Mouse (Mus musculus) macrophage (primary cell): ENCODE measurements around the gene Cenpp. TPM values are rescaled to one million over a fixed set of nuclear protein-coding genes. Genes with fewer than 3 reads are reported as not detected.

ENCODE experiments used
- H3K27ac ChIP-seq: fragments of 350-480 bp; formaldehyde crosslinking; 2 replicates; pipeline ENCODE4 v1.9.0; 2021
- H3K36me3 ChIP-seq: fragments of 350-480 bp; formaldehyde crosslinking; 2 replicates; pipeline ENCODE4 v1.9.0; 2021; ENCODE audit errors: inconsistent target
- H3K4me3 ChIP-seq: fragments of 350-480 bp; formaldehyde crosslinking; 2 replicates; pipeline ENCODE4 v1.9.0; 2021; ENCODE audit errors: inconsistent target
- H3K79me2 ChIP-seq: fragments of 350-480 bp; formaldehyde crosslinking; 2 replicates; pipeline ENCODE4 v1.9.0; 2021; ENCODE audit errors: inconsistent target
- WGBS: methylation state at CpG from one replicate; pipeline ENCODE4 v1.1.7; 2026; ENCODE audit warnings: inconsistent platforms; ENCODE audit not compliant: missing documents; 5-methylcytosine and 5-hydroxymethylcytosine counted together
- polyA plus RNA-seq: library from polyadenylated mRNA; stranded (reverse); fragments of 250-400 nt; gene quantifications from 3 replicates; pipeline ENCODE4 v1.2.4, GENCODE M21; 2018; ENCODE audit warnings: inconsistent platforms

Gene Cenpp
- polyA plus RNA-seq, 1 experiment from 2014 or later = 3.3 TPM

GRCm38 (mm10) chr13:49526235-49526634, 126.3 kb downstream of the Cenpp start:
- Histone ChIP-seq H3K79me2 (no peaks in the 10 kb centered on the region), H3K4me3 (no peak overlapping the region), H3K36me3 (no peaks in the 10 kb centered on the region), H3K27ac (no peak overlapping the region)
- WGBS = 94% methylated on average over 2 of the region's 2 CpGs

GRCm38 (mm10) chr13:49518761-49519160, 133.8 kb downstream of the Cenpp start:
- Histone ChIP-seq H3K36me3 (no peaks in the 10 kb centered on the region), H3K4me3 (no peak overlapping the region), H3K79me2 (no peaks in the 10 kb centered on the region), H3K27ac (no peak overlapping the region)
- WGBS = 38% methylated on average over 2 of the region's 2 CpGs

GRCm38 (mm10) chr13:49507176-49507575, 145.4 kb downstream of the Cenpp start:
- no peaks in the 10 kb centered on the region for H3K79me2 ChIP-seq
- no peak overlapping the region for H3K4me3 ChIP-seq
- no peaks in the 10 kb centered on the region for H3K36me3 ChIP-seq
- H3K27ac ChIP-seq = no peak overlapping the region
- 91% methylated on average over 3 of the region's 3 CpGs for WGBS

- 95% methylated on average over 4 of the region's 4 CpGs for WGBS
- H3K4me3 ChIP-seq = no peak overlapping the region
- no peaks in the 10 kb centered on the region for H3K36me3 ChIP-seq
- H3K79me2 ChIP-seq = no peaks in the 10 kb centered on the region
- H3K27ac ChIP-seq = no peak overlapping the region
Measured at GRCm38 (mm10) chr13:49505776-49506175, 146.8 kb downstream of the Cenpp start.

- Histone ChIP-seq H3K4me3 (no peak within 1 kb of the TSS), H3K79me2 (no peaks in the 10 kb centered on the region), H3K36me3 (no peaks in the 10 kb centered on the region), H3K27ac (no peak within 1 kb of the TSS)
- 25% methylated on average over 4 of the region's 4 CpGs for WGBS
Measured at GRCm38 (mm10) chr13:49504510-49504909, 148.1 kb downstream of the Cenpp start, which contains the start of gene Ecm2. Gene Ecm2 (plus strand): TSS chr13:49504810.

GRCm38 (mm10) chr13:49492376-49493368, 159.9 kb downstream of the Cenpp start, which contains the start of gene Tes3-ps:
Gene Tes3-ps (plus strand): TSS chr13:49493318.
- Histone ChIP-seq H3K27ac (no peak within 1 kb of the TSS), H3K4me3 (no peak within 1 kb of the TSS), H3K36me3 (no peaks in the 10 kb centered on the region), H3K79me2 (no peaks in the 10 kb centered on the region)
- WGBS = 93% methylated on average over 6 of the region's 6 CpGs

GRCm38 (mm10) chr13:49485388-49485787, 167.2 kb downstream of the Cenpp start:
- H3K79me2 ChIP-seq = no peaks in the 10 kb centered on the region
- WGBS = 100% methylated on average over 5 of the region's 5 CpGs
- no peak overlapping the region for H3K27ac ChIP-seq
- no peaks in the 10 kb centered on the region for H3K36me3 ChIP-seq
- no peak overlapping the region for H3K4me3 ChIP-seq

GRCm38 (mm10) chr13:49480551-49480950, 172.0 kb downstream of the Cenpp start:
- WGBS = 92% methylated on average over 5 of the region's 5 CpGs
- Histone ChIP-seq H3K36me3 (no peaks in the 10 kb centered on the region), H3K4me3 (no peak overlapping the region), H3K79me2 (no peaks in the 10 kb centered on the region), H3K27ac (no peak overlapping the region)

GRCm38 (mm10) chr13:49480057-49480456, 172.5 kb downstream of the Cenpp start:
- Histone ChIP-seq H3K36me3 (no peaks in the 10 kb centered on the region), H3K79me2 (no peaks in the 10 kb centered on the region)
- 100% methylated on average over 2 of the region's 2 CpGs for WGBS

GRCm38 (mm10) chr13:49479399-49479798, 173.2 kb downstream of the Cenpp start:
- Histone ChIP-seq H3K27ac (no peak overlapping the region), H3K36me3 (no peaks in the 10 kb centered on the region), H3K4me3 (no peak overlapping the region), H3K79me2 (no peaks in the 10 kb centered on the region)
- WGBS = 100% methylated on average over 4 of the region's 4 CpGs

More at GRCm38 (mm10) chr13:49480057-49480456, 172.5 kb downstream of the Cenpp start:
- Histone ChIP-seq H3K4me3 (no peak overlapping the region), H3K27ac (no peak overlapping the region)

- H3K27ac ChIP-seq = no peak overlapping the region
- no peaks in the 10 kb centered on the region for H3K36me3 ChIP-seq
- 87% methylated on average over 6 of the region's 6 CpGs for WGBS
- H3K4me3 ChIP-seq = no peak overlapping the region
- H3K79me2 ChIP-seq = no peaks in the 10 kb centered on the region
Measured at GRCm38 (mm10) chr13:49478851-49479374, 173.7 kb downstream of the Cenpp start.

- no peaks in the 10 kb centered on the region for H3K79me2 ChIP-seq
- WGBS = 95% methylated on average over 3 of the region's 3 CpGs
- no peaks in the 10 kb centered on the region for H3K36me3 ChIP-seq
Measured at GRCm38 (mm10) chr13:49477887-49478286, 174.7 kb downstream of the Cenpp start.

GRCm38 (mm10) chr13:49472676-49473005, 179.9 kb downstream of the Cenpp start:
- Histone ChIP-seq H3K27ac (no peak overlapping the region), H3K36me3 (no peaks in the 10 kb centered on the region), H3K79me2 (no peaks in the 10 kb centered on the region), H3K4me3 (no peak overlapping the region)
- WGBS = 97% methylated on average over 6 of the region's 6 CpGs

More at GRCm38 (mm10) chr13:49477887-49478286, 174.7 kb downstream of the Cenpp start:
- H3K4me3 ChIP-seq = no peak overlapping the region
- no peak overlapping the region for H3K27ac ChIP-seq

GRCm38 (mm10) chr13:49471981-49472675, 180.5 kb downstream of the Cenpp start:
- Histone ChIP-seq H3K4me3 (no peak overlapping the region), H3K36me3 (no peaks in the 10 kb centered on the region), H3K79me2 (no peaks in the 10 kb centered on the region), H3K27ac (no peak overlapping the region)
- 93% methylated on average over 4 of the region's 4 CpGs for WGBS

GRCm38 (mm10) chr13:49470806-49471205, 181.8 kb downstream of the Cenpp start:
- Histone ChIP-seq H3K36me3 (no peaks in the 10 kb centered on the region), H3K4me3 (no peak overlapping the region), H3K27ac (no peak overlapping the region), H3K79me2 (no peaks in the 10 kb centered on the region)
- WGBS = 78% methylated on average over 4 of the region's 4 CpGs
